In genomic region chr5:131248416-131248815, GRCm38 (mm10) we compare ENCODE assay signal across 18 mouse cellular contexts. TPM values are rescaled to one million over a fixed set of nuclear protein-coding genes. Genes with fewer than 3 reads are reported as not detected.
"Had no signal": no experiment of that assay in that cellular context is flagged by ENCODE, and none has a peak within 500 bp of the region (broad histone marks: within the 10 kb centered on the region; RNA-seq: fewer than 3 reads in every experiment).

No protein-coding gene starts in this region.

- H3K4me1 ChIP-seq: megakaryocyte, embryonic 14.5 days; midbrain, embryonic 13.5 days; midbrain, embryonic 15.5 days; neural tube, embryonic 12.5 days had no signal

- H3K4me2 ChIP-seq: midbrain, embryonic 11.5 days; midbrain, embryonic 13.5 days; midbrain, embryonic 15.5 days; neural tube, embryonic 12.5 days; stomach, embryonic 15.5 days had no signal

- H3K27ac ChIP-seq: macrophage; midbrain, embryonic 13.5 days; midbrain, embryonic 15.5 days; neural tube, embryonic 12.5 days; stomach, embryonic 15.5 days; stomach, postnatal 0 days had no signal

- H3K9ac ChIP-seq: liver, postnatal 0 days; midbrain, embryonic 13.5 days; midbrain, embryonic 15.5 days; neural tube, embryonic 12.5 days; stomach, embryonic 15.5 days had no signal

- H3K9me3 ChIP-seq: midbrain, embryonic 13.5 days; midbrain, embryonic 15.5 days; neural tube, embryonic 12.5 days; stomach, embryonic 15.5 days had no signal

- H3K4me3 ChIP-seq: megakaryocyte, embryonic 14.5 days; midbrain, embryonic 13.5 days; midbrain, embryonic 15.5 days; neural tube, embryonic 12.5 days; stomach, embryonic 15.5 days had no signal

- ATAC-seq: liver, postnatal 0 days; midbrain, embryonic 13.5 days; midbrain, embryonic 15.5 days had no signal

- H3K36me3 ChIP-seq: midbrain, embryonic 13.5 days; midbrain, embryonic 15.5 days; neural tube, embryonic 12.5 days; stomach, embryonic 15.5 days had no signal

- H3K27me3 ChIP-seq: megakaryocyte, embryonic 14.5 days; midbrain, embryonic 13.5 days; midbrain, embryonic 15.5 days; neural tube, embryonic 12.5 days; stomach, embryonic 15.5 days had no signal

- DNase-seq: liver, postnatal 0 days; lung, adult 2 months; lung, postnatal 10 days; right cerebral cortex, postnatal 14 days; thymus, adult 2 months; thymus, postnatal 25 days; thymus, postnatal 4 days had no signal

RNA-seq across cellular contexts. Expression of gene Galnt17, which starts 59.9 kb away (rescaled TPM):
- total RNA-seq: megakaryocyte progenitor cell, adult 5-6 weeks; monocyte, adult 5-6 weeks; neutrophil, adult 5-6 weeks had no signal
- polyA plus RNA-seq: liver, postnatal 0 days; macrophage had no signal
